Mouse (Mus musculus) liver, embryonic 16.5 days (tissue): ENCODE data around the gene Sox6. TPM values are rescaled to one million over a fixed set of nuclear protein-coding genes. Genes with fewer than 3 reads are reported as not detected.

Source experiments
- ATAC-seq: fragments of 200-750 bp; cut with Nextera tagmentation; 2 replicates; pipeline ENCODE4 v1.8.0; 2017; ENCODE audit warnings: low read depth, mild to moderate bottlenecking, moderate number of reproducible peaks, moderate library complexity
- H3K27ac ChIP-seq: fragments of 300-500 bp; sonication (generic); 2 replicates; pipeline ENCODE4 v1.5.1; 2014; ENCODE audit warnings: mild to moderate bottlenecking, low read length
- H3K27me3 ChIP-seq: fragments of 300-500 bp; sonication (generic); 2 replicates; pipeline ENCODE4 v1.6.1; 2014; ENCODE audit warnings: low read depth, low read length, mixed read lengths; ENCODE audit not compliant: control insufficient read depth, insufficient read depth
- H3K36me3 ChIP-seq: fragments of 300-500 bp; sonication (generic); 2 replicates; pipeline ENCODE4 v1.6.1; 2014; ENCODE audit warnings: mild to moderate bottlenecking; ENCODE audit not compliant: control insufficient read depth, insufficient read depth
- H3K4me1 ChIP-seq: fragments of 300-500 bp; sonication (generic); 2 replicates; pipeline ENCODE4 v1.6.1; 2014; ENCODE audit warnings: low read depth, low read length, mixed read lengths; ENCODE audit not compliant: control insufficient read depth
- H3K4me2 ChIP-seq: fragments of 300-500 bp; sonication (generic); 2 replicates; pipeline ENCODE4 v1.6.1; 2014; ENCODE audit warnings: low read depth, low read length, mixed read lengths
- H3K4me3 ChIP-seq: fragments of 300-500 bp; sonication (generic); 2 replicates; pipeline ENCODE4 v1.5.1; 2014; ENCODE audit warnings: low read depth, mild to moderate bottlenecking, low read length
- H3K9ac ChIP-seq: fragments of 300-500 bp; sonication (generic); 2 replicates; pipeline ENCODE4 v1.6.1; 2014; ENCODE audit warnings: low read depth, low read length
- H3K9me3 ChIP-seq: fragments of 300-500 bp; sonication (generic); replicated peaks from 2 replicates; pipeline ENCODE4 v1.6.1; 2016; ENCODE audit warnings: low read length; ENCODE audit not compliant: control insufficient read depth
- whole genome bisulfite sequencing: fragments of 180-500 bp; shearing (Covaris S2); extraction: QIAGEN DNeasy Blood & Tissue Kit; methylation state at CpG from one replicate; pipeline ENCODE4 v1.1.7; 2014; ENCODE audit not compliant: insufficient replicate concordance; 5-methylcytosine and 5-hydroxymethylcytosine counted together
- polyA plus RNA-seq: library from polyadenylated mRNA; unstranded; fragments of >200 nt; fragmentation: Nextera tagmentation; extraction: Ambion mirVana; gene quantifications from 2 replicates; pipeline ENCODE4 v1.2.1, GENCODE M21; 2015

Gene Sox6
- polyA plus RNA-seq, 1 experiment from 2014 or later, result 84.8 TPM

DNA sequence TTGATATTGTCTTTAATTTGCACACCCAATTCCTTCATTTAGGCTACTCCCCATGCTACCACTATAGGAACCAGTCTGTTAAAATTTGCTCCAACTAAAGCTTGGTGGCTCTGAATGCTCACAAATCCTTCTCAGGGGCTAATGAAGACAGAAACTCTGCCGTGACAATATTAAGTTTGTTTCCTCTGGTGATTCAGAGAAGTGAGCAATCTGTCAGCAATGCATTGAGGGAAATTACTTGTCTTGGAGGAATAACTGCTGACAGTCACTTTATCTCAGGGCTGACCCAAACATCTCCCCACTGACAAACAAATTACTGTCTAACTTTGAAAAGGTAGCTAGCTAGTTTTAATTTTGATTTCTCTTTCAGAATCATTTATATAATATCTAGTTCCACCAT is 463.8 kb downstream of the Sox6 start:
- no peak overlapping the region for H3K4me2 ChIP-seq
- no peaks in the 10 kb centered on the region for H3K4me1 ChIP-seq
- H3K27ac ChIP-seq, result no peak overlapping the region
- H3K4me3 ChIP-seq, result no peak overlapping the region
- H3K27me3 ChIP-seq, result no peaks in the 10 kb centered on the region
- no peaks in the 10 kb centered on the region; the same call in 1 of the 2 replicates for H3K36me3 ChIP-seq
- H3K9me3 ChIP-seq, result no peaks in the 10 kb centered on the region
- ATAC-seq, result no peak
- H3K9ac ChIP-seq, result no peak overlapping the region
- 45% methylated on average over 1 of the region's 1 CpGs for WGBS

DNA sequence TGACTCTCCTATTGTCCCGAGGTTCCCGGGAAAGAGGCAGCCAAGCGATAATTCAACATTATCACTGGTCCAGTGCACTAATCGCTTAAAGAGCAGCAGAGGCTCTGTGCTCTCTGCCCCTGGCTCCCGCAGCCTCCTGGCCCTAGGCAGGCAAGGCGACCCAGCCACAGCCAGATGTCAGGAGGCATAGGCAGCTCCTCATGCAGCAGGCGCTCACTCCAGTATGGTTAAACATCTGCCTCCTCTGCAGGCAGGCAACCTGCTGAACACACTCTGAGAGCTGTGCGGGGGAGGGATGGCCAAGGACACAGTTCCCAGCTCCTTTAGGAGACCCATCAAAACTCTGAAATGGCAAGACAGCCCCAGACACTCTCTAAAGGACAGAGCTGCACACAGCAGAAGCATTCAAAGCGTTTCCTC is 469.8 kb downstream of the Sox6 start:
- no peak for ATAC-seq
- Histone ChIP-seq H3K4me2 (no peak overlapping the region), H3K27ac (no peak overlapping the region), H3K9ac (no peak overlapping the region), H3K9me3 (no peaks in the 10 kb centered on the region), H3K4me1 (no peaks in the 10 kb centered on the region), H3K36me3 (no peaks in the 10 kb centered on the region), H3K4me3 (no peak overlapping the region), H3K27me3 (no peaks in the 10 kb centered on the region)
- 71% methylated on average over 9 of the region's 9 CpGs for WGBS

DNA sequence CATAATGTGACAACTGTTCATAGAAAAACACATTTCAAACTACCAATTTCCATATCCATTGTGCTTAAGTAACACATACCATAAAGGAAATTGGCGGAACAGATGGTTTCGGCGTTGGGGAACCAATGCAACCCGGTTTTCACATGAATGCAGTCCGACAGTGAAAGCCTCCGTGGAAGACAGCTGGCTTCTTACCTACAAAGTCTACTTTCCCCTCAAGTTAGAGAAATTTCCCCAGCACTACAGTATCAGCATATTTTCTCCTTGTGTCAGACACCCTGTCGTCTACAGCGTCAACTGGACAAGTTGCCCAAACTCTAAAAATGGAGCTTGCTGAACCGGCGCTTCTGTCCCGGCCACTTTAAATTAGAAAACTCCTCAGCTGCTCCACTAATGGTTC is 470.3 kb downstream of the Sox6 start:
- H3K9ac ChIP-seq, result no peak overlapping the region
- no peak overlapping the region for H3K4me2 ChIP-seq
- 88% methylated on average over 11 of the region's 11 CpGs for WGBS
- H3K4me1 ChIP-seq, result no peaks in the 10 kb centered on the region
- H3K27me3 ChIP-seq, result no peaks in the 10 kb centered on the region
- no peaks in the 10 kb centered on the region for H3K9me3 ChIP-seq
- ATAC-seq, result no peak
- no peak overlapping the region for H3K4me3 ChIP-seq
- no peak overlapping the region for H3K27ac ChIP-seq
- no peaks in the 10 kb centered on the region for H3K36me3 ChIP-seq

DNA sequence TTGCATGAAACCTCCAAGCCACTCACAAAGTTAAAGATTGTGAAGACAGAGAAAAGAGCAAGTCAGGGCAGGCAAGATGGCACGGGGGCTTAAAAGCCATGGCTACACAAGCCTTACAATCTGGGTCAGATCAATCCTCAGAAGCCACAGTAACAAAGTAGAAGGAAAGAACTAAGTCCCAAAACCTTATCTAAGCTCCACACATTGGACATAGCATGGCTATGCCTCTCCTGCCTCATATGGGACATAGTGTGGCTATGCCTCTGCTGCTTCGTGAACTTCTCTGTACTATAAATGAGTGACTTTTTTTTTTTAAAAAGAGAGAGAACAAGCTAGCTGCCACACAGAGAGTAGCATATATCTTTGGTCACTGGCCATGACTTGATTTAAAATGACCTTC is 471.8 kb downstream of the Sox6 start:
- Histone ChIP-seq H3K4me3 (no peak overlapping the region), H3K4me2 (no peak overlapping the region), H3K9ac (no peak overlapping the region), H3K27ac (no peak overlapping the region), H3K4me1 (no peaks in the 10 kb centered on the region), H3K9me3 (no peaks in the 10 kb centered on the region), H3K36me3 (no peaks in the 10 kb centered on the region), H3K27me3 (no peaks in the 10 kb centered on the region)
- WGBS, result 22% methylated on average over 2 of the region's 2 CpGs
- peak; percentile 41; the same call in 1 of the 2 replicates for ATAC-seq

DNA sequence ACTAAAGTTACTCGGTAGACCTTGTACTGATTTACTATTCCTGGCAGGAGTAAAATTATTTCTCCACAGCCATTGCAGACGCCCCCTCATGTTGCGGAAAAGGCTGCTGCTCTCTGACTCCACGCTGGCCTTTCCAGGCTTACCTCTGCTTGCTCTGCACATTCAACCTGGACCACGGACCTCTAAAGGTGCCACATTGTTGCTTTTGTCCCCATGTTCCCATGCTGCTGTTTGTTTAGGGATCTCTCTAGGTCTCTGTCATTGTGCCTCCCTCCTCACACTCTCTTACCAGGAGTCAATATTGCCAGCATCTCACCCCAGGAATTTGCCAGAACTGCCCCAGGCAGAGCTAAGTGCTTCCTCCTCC is 473.6 kb downstream of the Sox6 start:
- peak; percentile 45 for ATAC-seq
- H3K4me1 ChIP-seq, result no peaks in the 10 kb centered on the region
- WGBS, result 75% methylated on average over 5 of the region's 5 CpGs

DNA sequence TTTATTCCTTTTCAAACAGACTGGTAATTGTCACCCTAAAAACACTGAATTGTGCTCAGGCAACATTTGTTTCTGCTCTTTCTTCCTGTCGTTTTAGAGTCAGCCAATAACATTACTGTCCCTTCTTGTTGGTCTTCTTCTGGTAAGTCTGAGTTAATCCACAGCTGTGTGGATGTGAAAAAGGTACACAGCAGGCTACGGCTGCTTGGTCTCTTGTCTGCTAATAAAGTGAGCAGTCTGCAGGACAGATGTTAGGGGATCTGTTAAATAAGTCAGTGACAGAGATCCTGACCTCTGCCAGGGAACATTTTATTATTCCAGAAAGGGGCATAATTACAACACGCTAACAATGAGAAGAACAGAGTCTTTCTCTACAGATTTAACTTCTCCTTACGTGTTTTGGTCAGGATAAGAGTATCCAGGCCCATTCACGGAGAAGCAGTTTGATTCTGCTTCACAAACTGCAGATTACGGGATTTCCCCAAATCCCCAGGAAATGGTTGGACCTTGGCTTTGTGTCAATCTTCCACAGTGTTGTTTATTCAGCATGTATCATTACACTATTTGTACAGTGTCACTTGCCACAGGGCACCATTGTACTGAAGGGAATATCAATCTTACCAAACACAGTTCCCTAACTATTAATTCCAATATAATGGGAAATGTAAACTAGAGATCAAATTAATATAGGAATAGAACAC is 474.1 kb downstream of the Sox6 start:
- Histone ChIP-seq H3K4me1 (no peaks in the 10 kb centered on the region), H3K27me3 (no peaks in the 10 kb centered on the region), H3K9me3 (no peaks in the 10 kb centered on the region), H3K4me3 (no peak overlapping the region), H3K9ac (no peak overlapping the region), H3K27ac (no peak overlapping the region), H3K4me2 (no peak overlapping the region), H3K36me3 (no peaks in the 10 kb centered on the region)
- 67% methylated on average over 6 of the region's 6 CpGs for WGBS
- peak; percentile 64 for ATAC-seq

More for the DNA sequence above, 473.6 kb downstream of the Sox6 start:
- Histone ChIP-seq H3K36me3 (no peaks in the 10 kb centered on the region), H3K4me2 (no peak overlapping the region), H3K9me3 (no peaks in the 10 kb centered on the region), H3K4me3 (no peak overlapping the region), H3K9ac (no peak overlapping the region), H3K27me3 (no peaks in the 10 kb centered on the region), H3K27ac (peak overlapping the region; percentile 53)

DNA sequence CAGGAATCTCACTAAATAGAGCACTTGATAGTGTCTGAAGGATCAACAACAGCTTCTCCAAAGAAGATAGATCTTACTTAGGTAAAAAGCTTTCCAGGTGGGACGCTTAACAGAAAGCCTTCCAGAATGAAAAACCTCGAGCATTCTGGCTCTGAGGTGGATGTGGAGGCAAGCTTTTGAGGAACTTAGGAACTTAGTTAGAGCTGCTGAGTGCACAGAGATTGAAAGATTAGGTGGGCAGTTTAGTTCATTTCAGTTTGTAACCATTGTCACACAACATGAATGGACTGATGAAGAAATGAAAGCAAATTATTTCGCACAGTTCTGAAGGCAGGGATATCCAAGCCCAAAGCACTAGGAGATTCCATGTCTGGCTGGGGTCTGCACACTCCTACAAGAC is 481.9 kb downstream of the Sox6 start:
- 45% methylated on average over 3 of the region's 3 CpGs for WGBS
- Histone ChIP-seq H3K9ac (no peak overlapping the region), H3K4me1 (no peaks in the 10 kb centered on the region), H3K4me2 (no peak overlapping the region), H3K27ac (no peak overlapping the region), H3K27me3 (no peaks in the 10 kb centered on the region), H3K36me3 (no peaks in the 10 kb centered on the region), H3K9me3 (no peaks in the 10 kb centered on the region), H3K4me3 (no peak overlapping the region)
- no peak for ATAC-seq

DNA sequence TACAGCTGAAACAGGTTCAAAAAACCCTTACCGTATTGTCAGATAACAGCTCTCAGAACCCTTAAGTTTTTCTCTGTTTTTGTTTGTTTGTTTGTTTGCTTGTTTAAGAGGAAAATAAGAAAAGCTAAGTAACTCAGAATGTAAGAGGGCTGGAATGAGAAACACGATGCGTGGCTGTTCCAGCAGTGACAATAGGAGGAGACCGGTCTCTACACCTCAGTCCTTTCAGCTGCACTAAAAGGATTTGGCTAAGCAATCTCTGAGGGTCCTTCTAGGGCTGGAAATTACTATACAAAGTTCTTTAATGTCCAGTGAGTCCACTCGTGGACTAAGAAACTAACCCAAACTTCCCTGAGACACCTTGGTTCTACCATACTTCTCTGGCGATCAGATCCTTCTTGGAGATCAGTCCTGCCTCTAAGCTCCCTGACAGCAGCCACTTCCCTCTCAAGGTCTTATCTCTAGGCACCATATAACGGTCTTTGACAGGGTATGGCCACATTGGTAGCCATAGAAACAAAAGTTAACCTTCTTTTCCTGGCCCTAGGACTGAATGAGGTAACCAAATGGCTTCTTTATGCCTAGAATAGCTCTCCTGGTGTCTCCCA is 488.3 kb downstream of the Sox6 start:
- Histone ChIP-seq H3K27ac (no peak overlapping the region), H3K4me1 (peaks cover 15% of the 10 kb centered on the region), H3K4me3 (no peak overlapping the region), H3K9ac (no peak overlapping the region), H3K36me3 (no peaks in the 10 kb centered on the region), H3K4me2 (peak overlapping the region; percentile 13), H3K9me3 (no peaks in the 10 kb centered on the region), H3K27me3 (no peaks in the 10 kb centered on the region)
- WGBS, result 23% methylated on average over 7 of the region's 7 CpGs
- ATAC-seq, result peak; percentile 94

DNA sequence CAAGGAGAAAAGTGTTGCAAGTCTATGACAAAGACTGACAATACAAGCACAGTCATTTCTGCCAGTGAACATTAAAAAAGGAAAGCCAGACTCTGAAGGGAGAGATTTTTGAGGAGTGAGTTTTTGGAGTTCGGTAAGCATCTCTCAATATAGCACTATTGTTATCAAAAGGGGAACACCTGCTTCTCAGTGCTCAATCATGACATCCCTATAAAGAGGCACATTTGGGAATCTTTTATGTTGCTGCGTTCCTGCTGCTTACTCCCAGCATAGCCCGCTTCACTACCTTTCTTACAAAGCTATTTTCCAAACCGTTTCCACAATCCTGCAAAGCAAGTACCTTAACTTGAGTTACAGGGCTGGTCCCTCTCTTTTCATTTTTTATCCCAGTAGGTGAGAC is 488.9 kb downstream of the Sox6 start:
- Histone ChIP-seq H3K27me3 (no peaks in the 10 kb centered on the region), H3K36me3 (no peaks in the 10 kb centered on the region), H3K4me3 (no peak overlapping the region), H3K9ac (no peak overlapping the region), H3K9me3 (no peaks in the 10 kb centered on the region), H3K4me1 (peaks cover 15% of the 10 kb centered on the region), H3K4me2 (no peak overlapping the region), H3K27ac (no peak overlapping the region)
- no peak for ATAC-seq
- 41% methylated on average over 4 of the region's 4 CpGs for WGBS
